Mouse (Mus musculus) bone marrow, adult 2 months (tissue): ENCODE measurements around the gene Pkn1. TPM values are rescaled to one million over a fixed set of nuclear protein-coding genes. Genes with fewer than 3 reads are reported as not detected.

Source experiments
- H3K27ac ChIP-seq: fragments of 200-500 bp; 2 replicates; pipeline ENCODE4 v1.5.1; 2012; ENCODE audit warnings: low read depth, mild to moderate bottlenecking, control low read depth, inconsistent platforms, low read length; ENCODE audit not compliant: control insufficient read depth, poor library complexity, insufficient read depth
- H3K4me1 ChIP-seq: fragments of 200-500 bp; 2 replicates; pipeline ENCODE4 v1.6.1; 2011; ENCODE audit warnings: low read length; ENCODE audit not compliant: control insufficient read depth, insufficient read depth
- H3K4me3 ChIP-seq: fragments of 200-500 bp; replicated peaks from 2 replicates; pipeline ENCODE3; 2011; ENCODE audit warnings: mild to moderate bottlenecking, low read depth, low read length, control low read depth; ENCODE audit not compliant: control insufficient read depth
- CTCF ChIP-seq: fragments of 200-500 bp; IDR thresholded peaks from 2 replicates; pipeline ENCODE4 v1.5.1; 2011; ENCODE audit warnings: low read length, control low read depth; ENCODE audit not compliant: control insufficient read depth, insufficient read depth
- POLR2A ChIP-seq: fragments of 200-500 bp; IDR thresholded peaks from 2 replicates; pipeline ENCODE4 v1.6.1; 2011; ENCODE audit warnings: low read depth, mild to moderate bottlenecking, control low read depth, low read length, borderline replicate concordance; ENCODE audit not compliant: control insufficient read depth
- WGBS: fragments of 180-500 bp; shearing (Covaris S2); methylation state at CpG from one replicate; pipeline ENCODE4 v1.1.7; 2018; 5-methylcytosine and 5-hydroxymethylcytosine counted together
- polyA plus RNA-seq: library from polyadenylated mRNA; stranded (reverse); fragments of >200 nt; gene quantifications from 2 replicates; pipeline ENCODE4 v1.2.4, GENCODE M21; 2011; ENCODE audit warnings: low replicate concordance; ENCODE audit not compliant: missing spikeins, insufficient read depth, insufficient read length

The Pkn1 gene
- polyA plus RNA-seq, 1 experiment, result 94.3 TPM

DNA sequence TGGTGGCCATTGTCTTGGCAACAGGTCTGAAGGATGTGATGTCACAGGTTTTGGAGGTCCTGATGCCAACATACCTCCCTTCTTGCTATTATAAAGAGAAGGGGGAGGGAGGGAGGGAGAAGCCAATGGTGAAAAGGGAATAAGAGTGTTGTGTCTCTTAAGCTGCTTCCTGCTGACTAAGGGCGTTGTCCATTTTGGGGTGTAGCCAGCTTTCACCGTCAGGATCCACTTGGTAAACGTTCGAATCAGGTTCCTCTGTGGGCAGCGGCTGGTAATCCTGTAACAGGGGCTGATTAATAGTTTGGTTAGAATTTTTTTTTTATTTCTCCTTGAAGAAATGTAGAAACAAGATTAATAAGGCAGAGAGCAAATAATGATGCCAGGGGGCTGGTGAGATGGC, 59.3 kb downstream of the Pkn1 start:
- H3K4me3 ChIP-seq, result no peak overlapping the region
- TF ChIP-seq CTCF (no peak), POLR2A (no peak)
- WGBS, result 31% methylated on average over 5 of the region's 5 CpGs
- no peaks in the 10 kb centered on the region for H3K4me1 ChIP-seq
- H3K27ac ChIP-seq, result no peak overlapping the region

DNA sequence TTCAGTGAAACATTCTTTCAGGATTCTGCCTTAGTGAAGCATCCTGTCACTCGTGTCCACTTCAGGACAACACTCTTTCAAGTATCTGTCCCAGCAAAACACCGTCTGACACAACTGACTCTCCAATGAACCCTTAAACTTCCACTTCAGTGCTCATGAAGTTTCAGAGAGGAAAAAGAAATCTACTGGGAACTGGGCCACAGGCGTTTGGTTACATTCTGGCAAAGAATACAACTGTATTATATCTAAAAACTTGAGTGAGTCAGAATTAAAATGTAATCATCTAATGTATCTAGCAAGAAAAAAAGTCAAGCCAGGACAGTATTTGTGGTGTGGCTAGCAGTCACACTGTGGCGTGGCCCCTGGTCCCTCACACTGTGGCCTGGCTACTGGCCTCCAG, 60.1 kb downstream of the Pkn1 start:
- TF ChIP-seq POLR2A, result no peak
- no peak for TF ChIP-seq CTCF
- Histone ChIP-seq H3K4me1 (no peaks in the 10 kb centered on the region), H3K4me3 (no peak overlapping the region), H3K27ac (no peak overlapping the region)
- 73% methylated on average over 4 of the region's 4 CpGs for WGBS

DNA sequence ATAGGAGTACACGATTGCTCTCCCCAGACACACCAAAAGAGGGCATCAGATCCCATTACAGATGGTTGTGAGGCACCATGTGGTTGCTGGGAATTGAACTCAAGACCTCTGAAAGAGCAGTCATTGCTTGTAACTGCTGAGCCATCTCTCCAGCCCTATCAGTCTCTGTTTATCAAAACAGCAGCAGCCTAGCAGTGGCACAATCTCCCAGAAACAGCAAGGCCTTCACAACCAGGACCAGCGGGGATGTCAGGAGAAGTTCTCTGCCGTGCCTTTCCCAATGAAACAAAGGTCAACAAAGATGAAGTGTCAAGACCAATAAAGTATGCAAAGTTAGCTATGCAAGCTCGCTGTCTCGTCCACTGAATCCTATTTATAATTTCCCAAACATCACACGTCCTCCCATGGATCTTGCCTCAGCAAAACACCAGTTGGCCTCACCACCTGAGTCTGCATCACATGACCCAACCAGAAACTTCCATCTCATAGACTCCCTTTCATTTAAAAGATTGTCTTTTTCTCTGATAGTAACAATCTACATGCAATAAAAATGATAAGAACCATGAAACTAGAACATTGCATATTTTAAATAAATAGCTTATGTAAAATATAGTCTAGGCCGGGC, 66.8 kb downstream of the Pkn1 start:
- 78% methylated on average over 7 of the region's 7 CpGs for WGBS
- Histone ChIP-seq H3K4me3 (no peak overlapping the region), H3K4me1 (peaks cover 1% of the 10 kb centered on the region; the same call in 1 of the 2 replicates), H3K27ac (no peak overlapping the region)
- TF ChIP-seq POLR2A (no peak), CTCF (no peak)

DNA sequence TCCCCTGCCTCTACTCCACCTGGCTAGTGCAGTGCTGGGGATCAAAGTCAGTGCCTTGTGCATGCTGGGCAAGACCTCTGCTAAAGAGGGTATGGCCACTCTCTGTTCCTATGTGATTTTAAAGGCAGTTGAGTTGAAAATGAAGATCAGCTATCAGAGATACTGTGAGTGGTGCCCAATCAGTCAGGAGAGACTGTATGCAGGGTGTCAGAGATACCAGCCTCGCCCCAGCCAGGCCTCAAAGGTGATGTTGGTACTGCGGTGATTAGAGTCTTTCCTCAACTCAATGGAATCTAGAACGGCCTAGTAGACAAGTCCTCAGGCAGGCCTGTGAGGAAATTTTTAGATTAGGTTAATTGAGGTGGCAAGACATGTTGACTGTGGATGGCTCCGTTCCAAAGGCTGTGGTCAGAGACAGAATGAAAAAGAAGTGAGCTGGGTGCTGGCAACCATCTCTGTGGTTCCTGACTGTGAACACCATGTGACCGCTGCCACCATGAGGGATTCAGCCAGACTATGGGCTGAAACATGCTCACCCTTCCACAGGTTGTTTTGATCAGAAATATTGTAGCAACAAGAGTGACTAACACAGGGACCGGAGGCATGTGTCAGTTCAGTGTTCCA, 73.2 kb downstream of the Pkn1 start:
- 48% methylated on average over 6 of the region's 6 CpGs for WGBS
- no peaks in the 10 kb centered on the region; the same call in 1 of the 2 replicates for H3K4me1 ChIP-seq
- 0 out of 2 replicates have a peak overlapping the region, but pooled peaks have one; percentile 21 for H3K27ac ChIP-seq

DNA sequence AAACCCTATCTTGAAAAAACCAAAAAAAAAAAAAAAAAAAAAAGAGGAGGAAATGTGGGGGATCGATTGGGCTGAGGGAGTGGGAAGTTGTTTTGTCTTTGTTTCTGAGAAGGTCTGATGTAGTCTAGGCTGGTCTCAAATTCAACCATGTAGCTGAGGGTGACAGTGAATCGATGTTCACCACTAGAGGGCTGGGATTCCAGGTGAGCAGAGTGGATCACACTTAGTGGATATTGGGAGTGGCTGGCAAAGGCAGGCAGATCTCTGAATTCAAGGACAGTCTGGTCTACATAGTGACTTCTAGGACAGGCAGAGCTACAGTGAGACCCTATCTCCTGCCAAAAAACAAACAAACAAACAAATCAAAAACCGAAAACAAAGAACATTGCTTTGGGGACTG, 74.2 kb downstream of the Pkn1 start:
- Histone ChIP-seq H3K27ac (no peak overlapping the region), H3K4me3 (no peak overlapping the region), H3K4me1 (no peaks in the 10 kb centered on the region; the same call in 1 of the 2 replicates)
- TF ChIP-seq POLR2A, result no peak
- peak; percentile 52 for TF ChIP-seq CTCF
- 35% methylated on average over 3 of the region's 3 CpGs for WGBS

More for the DNA sequence above, 73.2 kb downstream of the Pkn1 start:
- TF ChIP-seq CTCF (no peak), POLR2A (no peak)
- no peak overlapping the region for H3K4me3 ChIP-seq

DNA sequence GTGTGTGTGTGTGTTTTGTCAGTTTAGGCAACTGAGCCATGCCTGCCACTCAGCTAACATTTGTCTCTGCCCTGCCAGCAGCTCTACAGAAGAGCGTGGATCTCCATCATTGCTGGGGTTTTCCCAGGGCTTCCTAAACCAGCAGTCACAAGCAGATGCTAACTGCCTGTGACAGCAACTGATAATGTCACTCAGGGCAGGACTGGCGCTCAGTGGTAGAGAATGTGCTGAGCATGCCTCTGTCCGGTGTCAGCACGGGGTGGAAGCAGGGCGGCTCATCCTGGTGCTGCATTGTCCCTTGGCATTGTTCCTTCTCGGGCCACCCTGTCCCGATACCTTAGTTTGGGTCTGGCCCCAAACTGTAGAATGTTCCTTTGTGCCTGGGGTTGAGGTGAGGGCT, 75.4 kb downstream of the Pkn1 start:
- WGBS, result 69% methylated on average over 7 of the region's 7 CpGs

DNA sequence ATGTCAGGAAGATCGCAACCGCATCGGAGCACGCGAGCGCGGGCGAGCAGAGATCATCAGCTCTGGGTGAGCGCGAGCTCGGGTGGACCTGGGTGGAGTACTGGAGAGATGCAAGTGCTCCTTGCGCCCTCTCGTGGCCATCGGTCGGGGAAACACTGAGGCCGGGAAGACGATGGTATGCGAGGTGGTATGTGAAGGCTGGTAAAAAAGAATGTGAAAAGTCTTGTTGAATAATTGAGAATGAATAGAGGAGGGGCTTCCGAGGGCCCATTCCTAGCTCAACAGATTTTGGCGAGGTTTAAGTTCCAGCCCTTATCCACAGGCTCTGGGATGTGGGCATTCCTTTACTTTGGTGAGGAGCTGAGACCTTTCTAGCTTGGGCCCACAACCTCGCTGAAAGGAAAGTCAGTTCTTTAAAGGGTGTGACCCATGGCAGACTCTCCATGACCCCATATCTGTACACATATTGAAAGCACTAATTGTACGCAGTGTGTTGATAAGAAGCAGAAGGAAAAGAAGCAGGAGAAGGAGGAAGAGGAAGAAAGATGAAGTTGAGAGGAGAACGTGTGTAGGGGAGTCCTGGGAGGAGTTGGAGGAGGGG, 76.5 kb downstream of the Pkn1 start:
- Histone ChIP-seq H3K27ac (no peak overlapping the region), H3K4me1 (no peaks in the 10 kb centered on the region; the same call in 1 of the 2 replicates), H3K4me3 (peak overlapping the region; percentile 30)
- TF ChIP-seq POLR2A (peak; percentile 36; the same call in 1 of the 2 replicates), CTCF (peak; percentile 98)
- WGBS, result 6% methylated on average over 23 of the region's 23 CpGs

More for the DNA sequence above, 75.4 kb downstream of the Pkn1 start:
- no peak overlapping the region for H3K4me3 ChIP-seq
- no peaks in the 10 kb centered on the region; the same call in 1 of the 2 replicates for H3K4me1 ChIP-seq
- TF ChIP-seq CTCF (no peak), POLR2A (no peak)
- H3K27ac ChIP-seq, result no peak overlapping the region

DNA sequence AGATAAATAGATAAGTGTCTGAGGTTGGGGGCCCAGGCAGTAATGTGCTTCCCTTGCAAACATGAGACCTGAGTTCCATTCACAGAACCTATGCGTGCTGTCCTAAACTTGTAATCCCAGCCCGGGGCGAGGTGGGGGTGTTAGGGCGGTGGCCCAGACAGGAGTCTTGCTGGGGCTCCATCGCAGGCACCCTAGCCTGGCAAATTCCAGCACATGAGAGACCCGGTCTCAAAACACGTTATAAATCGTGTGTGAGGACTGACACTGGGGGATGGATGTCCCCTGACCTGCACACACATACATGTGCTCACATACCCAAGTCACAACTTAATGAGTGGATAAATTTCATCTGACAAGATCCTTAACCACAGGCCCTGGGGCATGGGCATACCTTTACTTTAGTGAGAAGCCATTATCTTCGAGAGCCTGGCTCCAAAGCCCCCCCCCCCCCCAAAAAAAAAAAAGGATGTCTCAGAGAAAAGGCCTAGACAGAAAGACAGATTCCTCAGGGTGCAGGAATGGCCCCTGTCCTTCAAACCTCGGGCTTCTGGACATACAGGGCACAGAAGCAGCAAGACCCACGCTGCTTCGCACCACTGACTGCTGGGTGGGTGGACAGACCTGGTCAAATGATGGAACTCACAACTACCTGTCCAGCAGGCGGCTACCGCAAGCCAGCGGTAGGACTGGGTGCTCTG, 77.1 kb downstream of the Pkn1 start:
- WGBS, result 55% methylated on average over 15 of the region's 15 CpGs
- Histone ChIP-seq H3K27ac (no peak overlapping the region), H3K4me1 (no peaks in the 10 kb centered on the region; the same call in 1 of the 2 replicates), H3K4me3 (peak overlapping the region; percentile 30)
- TF ChIP-seq POLR2A (no peak), CTCF (no peak)
